Mouse (Mus musculus) inflammation-experienced regulatory T-cells, adult 6 months (primary cell): Measurements from ENCODE around the gene Med7. TPM values are rescaled to one million over a fixed set of nuclear protein-coding genes. Genes with fewer than 3 reads are reported as not detected.

Experiments
- ATAC-seq: one replicate; pipeline ENCODE4 v1.8.0; 2017
- polyA plus RNA-seq, 3 experiments: library from polyadenylated mRNA; unstranded; fragments of 100-300 nt; shearing (Covaris generic); gene quantifications; one replicate each; pipeline ENCODE4 v1.2.1; 2017

Med7 gene
- polyA plus RNA-seq, 3 experiments from 2014 or later, result 35.9 to 39.6 (median 37.9) TPM

- peak; percentile 96 for ATAC-seq
Observed at GRCm38 (mm10) chr11:46431129-46431528, 5.6 kb upstream of the Med7 start.

- ATAC-seq, result no peak
Observed at GRCm38 (mm10) chr11:46435363-46435762, 1.4 kb upstream of the Med7 start.

DNA sequence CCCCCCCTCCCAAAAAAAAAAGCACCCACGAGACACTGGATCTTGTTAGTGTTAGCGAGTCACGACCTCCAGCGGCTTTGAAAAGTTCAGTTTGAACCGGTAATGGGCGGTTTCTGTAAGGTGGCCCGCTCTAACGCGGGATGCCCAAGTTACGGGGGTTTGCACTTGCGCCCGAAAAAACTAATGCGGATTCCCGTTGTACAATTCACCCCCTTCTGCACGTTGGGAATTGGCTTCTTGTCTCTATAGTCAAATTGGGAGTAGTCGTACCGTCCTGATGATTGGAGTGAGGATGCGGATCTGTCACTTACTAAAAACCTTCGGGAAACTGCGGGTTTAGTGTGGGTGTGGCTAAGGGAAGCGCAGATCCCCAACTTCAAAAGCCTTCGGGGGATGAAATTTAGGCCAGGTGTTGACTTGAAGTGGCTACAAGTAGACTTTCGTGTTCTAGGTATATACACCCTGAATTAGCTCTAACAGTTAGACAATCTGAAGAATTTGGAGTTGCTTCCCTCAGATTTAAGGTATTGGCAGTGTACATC, 805 bp downstream of the Med7 start:
- peak; percentile 59 for ATAC-seq

DNA sequence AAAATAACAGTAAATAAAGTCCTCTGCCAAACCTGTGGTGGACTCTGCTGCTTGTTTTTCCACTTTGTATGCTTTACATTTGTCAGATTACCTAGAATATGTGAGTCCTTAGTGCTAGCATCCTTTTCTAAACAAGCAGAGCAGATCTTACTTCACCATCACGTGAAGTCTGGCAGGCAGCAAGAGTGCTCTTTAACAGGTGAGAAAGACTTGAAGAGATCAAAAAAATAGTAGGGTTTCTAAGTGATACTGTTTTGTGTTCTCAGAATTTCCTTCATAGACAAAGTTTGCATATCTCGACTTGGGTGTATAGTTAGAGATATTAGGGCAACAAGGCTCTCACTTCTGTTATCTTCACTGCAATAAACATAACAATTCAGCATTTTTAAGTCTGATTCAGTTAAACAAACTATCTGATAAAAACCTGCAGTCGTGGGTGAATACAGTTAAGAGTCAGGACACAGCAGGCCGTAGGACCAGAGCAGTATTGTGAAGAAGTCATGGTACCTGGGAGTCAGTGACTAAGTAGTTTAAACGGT, 2.3 kb downstream of the Med7 start:
- no peak for ATAC-seq

DNA sequence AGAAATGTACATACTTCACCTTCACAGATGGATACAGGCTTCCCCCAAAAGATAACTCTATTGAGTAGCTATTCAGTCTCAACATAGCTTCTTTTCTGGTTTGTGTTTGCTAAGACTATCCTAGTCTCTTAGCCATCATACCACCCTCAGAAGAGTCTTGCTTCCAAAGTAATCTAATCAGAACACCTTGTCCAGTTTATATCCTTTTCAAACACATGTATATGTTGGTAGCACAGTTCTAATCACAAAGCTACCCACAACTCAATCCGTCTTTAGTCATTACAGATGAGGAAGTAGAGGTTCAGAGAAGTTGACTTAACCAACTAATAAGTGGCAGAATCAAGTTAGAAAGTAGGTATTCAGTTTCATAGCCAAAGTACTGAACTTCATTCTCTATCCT, 5.0 kb downstream of the Med7 start:
- no peak for ATAC-seq

DNA sequence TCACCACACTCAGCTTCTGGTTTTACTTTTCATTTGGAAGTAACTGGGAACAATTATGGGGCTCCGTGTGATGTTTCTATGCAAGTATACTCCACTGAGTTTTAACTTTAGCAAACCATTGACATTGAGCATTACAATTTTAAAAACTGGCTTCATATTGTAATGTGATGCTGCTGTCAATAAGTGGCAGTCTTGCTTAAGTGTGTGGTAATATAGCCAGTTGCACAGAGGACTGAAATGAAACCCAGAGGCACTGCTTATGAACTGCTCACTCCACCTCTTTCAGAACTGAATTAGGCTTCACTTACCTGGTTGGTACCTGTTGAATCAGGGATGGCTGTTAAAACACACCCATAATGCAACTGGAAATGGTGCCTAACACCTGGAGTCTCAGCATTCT, 6.4 kb downstream of the Med7 start:
- ATAC-seq, result peak; percentile 41

- no peak for ATAC-seq
Observed at GRCm38 (mm10) chr11:46443979-46444378, 7.3 kb downstream of the Med7 start.

GRCm38 (mm10) chr11:46446150-46446549, 9.4 kb downstream of the Med7 start:
- ATAC-seq, result no peak

DNA sequence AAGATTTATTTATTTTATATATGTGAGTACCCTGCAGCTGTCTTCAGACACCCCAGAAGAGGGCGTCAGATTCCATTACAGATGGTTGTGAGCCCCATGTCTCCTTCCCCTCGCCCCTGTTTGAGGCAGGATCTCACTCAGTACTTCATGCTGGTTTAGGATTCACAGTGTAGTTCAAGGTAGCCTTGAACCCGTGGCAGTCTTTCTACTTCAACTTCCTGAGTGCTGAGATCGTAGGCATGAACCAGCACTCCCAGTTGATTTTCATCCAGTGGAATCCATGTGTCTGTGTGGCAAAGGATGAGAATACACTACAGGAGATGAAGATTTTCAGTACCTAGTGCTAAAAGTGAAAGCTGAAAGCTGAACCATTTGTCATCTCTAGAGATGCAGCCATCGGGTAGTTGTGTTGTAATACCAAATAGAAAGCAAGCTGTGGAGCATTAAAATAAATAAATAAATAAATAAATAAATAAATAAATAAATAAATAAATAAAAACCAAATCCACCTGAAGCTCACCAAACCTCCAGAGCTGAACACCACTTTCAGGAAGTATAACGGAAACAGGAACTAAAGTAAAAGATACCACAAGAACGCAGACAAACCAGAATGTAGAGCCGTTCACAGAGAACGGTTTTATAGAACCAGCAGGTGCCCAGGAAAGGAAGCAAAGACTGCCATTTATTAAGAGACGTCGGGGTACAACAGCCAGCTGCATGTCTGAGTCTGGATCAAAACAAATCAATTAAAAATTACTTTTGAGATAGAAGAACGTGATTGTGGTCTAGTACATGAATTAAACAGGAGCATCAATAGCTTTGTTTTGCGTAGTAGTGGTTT, 11.1 kb downstream of the Med7 start:
- peak; percentile 78 for ATAC-seq

DNA sequence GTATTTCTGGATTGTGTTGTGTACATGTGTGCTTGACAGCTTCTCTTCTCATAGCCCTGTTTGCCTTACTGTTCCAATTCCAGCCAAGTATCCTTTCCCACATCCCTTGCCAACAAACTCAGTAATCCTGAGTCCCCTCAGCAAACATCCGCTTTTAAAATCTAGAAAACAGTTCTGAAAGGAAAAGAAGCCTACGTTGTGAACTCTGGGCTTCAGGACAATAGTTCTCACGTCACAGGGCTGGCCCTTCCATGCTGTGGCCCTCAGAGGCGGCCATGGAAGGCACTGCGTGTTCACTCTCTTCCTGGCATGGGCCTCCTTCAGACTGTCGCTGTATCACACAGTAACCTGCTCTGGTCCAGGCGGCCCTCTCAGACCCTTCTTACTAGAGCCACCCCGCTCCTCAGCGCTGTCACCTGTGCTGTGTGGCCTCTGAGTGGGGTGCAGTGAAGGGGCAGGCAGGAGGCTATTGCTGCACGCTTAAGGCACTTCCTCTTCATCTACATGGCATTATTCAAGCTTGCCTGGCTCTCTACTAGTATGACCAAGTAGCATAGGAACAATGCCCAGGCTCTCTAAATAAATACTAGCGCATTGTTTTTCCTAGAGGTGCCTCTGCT, 12.8 kb downstream of the Med7 start:
- ATAC-seq, result no peak

DNA sequence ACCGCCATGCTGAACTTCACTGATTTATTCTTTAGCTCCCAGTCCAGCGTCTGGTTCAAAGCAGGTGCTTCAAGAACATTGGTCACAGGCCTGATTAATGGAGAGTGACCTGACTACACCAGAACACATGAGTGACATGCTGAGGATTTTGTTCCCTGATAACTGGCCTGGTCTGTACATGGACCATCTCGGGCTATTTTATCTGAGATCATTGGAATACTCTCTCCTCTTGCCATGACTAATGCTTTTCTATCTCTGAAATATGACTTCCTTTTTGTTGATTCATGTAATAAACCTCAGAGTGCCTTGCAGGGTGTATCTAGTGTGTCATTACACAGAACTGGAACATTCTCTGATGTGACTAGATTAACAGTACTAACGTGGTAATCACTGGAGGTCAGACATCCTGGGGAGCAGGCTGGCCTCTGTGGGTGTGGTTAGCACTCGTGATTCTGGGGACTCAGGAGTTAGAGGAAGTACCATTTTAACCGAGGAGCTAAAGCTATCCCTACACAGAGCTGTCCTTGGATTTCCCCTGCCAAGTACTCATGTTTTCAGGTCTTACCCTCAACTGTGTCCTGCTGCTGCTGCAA, 17.8 kb downstream of the Med7 start, which contains the start of gene Havcr2:
Gene Havcr2 (plus strand): TSS at position 483 of the 593 bp plus-strand sequence.
- no peak for ATAC-seq

DNA sequence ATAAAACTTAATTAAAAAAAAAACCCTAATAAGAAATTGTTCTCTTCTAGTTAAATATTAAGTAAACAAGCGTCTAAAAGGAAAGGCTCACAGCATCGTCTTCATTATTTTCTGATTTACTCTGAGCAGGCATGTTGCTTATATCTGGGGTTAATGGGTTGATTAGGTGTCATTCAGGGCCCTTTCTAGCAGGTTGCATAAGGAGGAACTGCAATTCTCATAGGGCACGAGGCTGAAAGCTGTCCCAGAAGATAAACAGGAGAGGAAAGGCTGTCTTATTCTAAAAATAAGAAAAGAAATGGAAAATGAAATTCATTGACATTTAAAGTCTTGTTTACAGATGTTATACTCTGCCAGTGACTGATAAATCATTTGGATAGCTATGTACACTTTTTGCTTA, 23.2 kb downstream of the Med7 start:
- no peak for ATAC-seq

GRCm38 (mm10) chr11:46461362-46461761, 24.6 kb downstream of the Med7 start:
- no peak for ATAC-seq

GRCm38 (mm10) chr11:46461931-46462330, 25.2 kb downstream of the Med7 start:
- ATAC-seq, result peak; percentile 50

DNA sequence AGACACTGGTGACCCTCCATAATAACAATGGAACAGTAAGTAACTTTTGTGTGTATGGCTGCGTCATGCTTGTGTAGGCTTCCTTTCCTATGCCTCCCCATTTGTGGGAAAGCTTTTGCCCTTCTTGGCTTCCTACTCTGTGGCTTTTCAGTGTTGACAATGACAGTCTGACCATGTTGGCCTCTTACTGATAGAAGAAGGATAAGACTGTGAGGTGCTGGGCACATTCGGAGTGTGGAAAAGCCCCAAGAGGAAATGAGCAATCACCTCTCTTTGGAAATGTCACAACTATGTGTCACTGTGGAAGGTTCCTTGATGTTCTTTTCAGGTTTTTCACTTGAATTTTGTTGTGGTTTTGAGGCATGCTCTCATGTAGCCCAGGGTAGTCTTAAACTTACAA, 30.2 kb downstream of the Med7 start:
- ATAC-seq, result peak; percentile 69

DNA sequence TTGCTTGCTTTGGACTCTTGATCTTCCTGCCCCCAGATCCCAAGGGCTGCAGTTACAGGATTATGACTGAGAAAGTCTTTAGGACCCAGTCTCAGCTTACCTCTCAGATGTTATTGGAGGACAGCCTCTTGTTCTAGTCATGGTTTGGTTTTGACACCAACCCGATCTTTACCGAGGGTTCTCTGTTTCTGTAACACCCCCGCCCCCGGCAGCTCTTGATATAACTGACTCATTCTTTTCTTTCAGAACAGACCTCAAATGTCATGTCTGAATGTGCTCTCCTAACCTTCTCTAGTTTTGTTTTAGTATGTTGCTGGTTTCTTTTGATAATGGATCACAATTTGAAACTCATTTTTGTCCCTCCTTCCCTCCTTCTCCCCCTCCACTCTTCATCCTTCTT, 37.5 kb downstream of the Med7 start:
- peak; percentile 65 for ATAC-seq

DNA sequence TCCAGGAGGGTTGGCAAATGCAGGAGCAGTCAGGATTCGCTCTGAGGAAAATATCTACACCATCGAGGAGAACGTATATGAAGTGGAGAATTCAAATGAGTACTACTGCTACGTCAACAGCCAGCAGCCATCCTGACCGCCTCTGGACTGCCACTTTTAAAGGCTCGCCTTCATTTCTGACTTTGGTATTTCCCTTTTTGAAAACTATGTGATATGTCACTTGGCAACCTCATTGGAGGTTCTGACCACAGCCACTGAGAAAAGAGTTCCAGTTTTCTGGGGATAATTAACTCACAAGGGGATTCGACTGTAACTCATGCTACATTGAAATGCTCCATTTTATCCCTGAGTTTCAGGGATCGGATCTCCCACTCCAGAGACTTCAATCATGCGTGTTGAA, 42.6 kb downstream of the Med7 start:
- ATAC-seq, result no peak

GRCm38 (mm10) chr11:46480517-46480916, 43.8 kb downstream of the Med7 start:
- no peak for ATAC-seq

DNA sequence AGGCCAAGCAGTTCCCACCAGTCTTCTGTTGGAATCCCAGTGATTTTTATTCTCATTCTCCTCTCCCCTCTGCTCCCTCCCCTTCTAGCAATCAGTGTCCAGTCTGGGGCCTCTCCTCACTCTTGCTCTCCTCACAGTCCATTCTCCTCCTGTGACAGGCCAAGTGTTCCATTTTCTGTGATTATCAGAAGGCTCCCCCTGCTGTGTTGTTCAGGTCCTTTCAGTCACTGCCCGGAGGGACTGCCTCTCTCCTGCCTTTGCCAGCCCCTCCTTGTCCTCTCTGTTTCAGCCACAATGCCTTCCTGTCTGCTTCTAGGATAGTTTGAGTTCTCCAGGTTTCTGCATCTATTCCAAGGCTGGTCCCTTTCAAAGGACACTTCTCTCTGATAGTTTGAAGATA, 51.5 kb downstream of the Med7 start:
- no peak for ATAC-seq

DNA sequence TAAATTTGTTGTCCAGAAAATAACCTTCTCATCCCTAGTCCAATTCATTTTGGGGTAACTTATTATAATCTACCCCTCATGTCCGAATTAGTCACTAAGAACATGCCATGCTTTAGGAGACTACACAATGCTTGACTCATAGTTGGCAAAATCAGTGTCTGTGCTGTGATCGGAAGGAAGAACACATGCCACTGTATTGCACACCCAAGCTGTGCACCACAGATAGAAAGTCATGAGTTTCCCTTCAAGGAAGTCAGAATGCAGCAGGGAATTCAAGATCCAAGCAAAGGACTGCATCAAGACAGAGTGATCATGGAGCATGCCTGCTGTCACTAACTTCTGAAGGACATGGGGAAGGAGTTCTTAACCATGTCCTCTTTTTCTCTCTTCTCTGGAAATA, 51.9 kb downstream of the Med7 start:
- ATAC-seq, result no peak
